Mouse (Mus musculus) left cerebral cortex, adult 9 months (tissue): Measurements from ENCODE around the gene Ap1g2.

Source experiments
- DNase-seq, 2 experiments: peaks; one replicate each; pipeline ENCODE4 v3.0.0; 2022; ENCODE audit warnings: low spot score in 2 of 2

Gene Ap1g2

GRCm38 (mm10) chr14:55105836-55106809 is at the start of gene Ap1g2:
Ap1g2 (minus strand) TSS chr14:55106593.
- DNase-seq, result peak in 1 of 2 experiments; percentile 91

DNA sequence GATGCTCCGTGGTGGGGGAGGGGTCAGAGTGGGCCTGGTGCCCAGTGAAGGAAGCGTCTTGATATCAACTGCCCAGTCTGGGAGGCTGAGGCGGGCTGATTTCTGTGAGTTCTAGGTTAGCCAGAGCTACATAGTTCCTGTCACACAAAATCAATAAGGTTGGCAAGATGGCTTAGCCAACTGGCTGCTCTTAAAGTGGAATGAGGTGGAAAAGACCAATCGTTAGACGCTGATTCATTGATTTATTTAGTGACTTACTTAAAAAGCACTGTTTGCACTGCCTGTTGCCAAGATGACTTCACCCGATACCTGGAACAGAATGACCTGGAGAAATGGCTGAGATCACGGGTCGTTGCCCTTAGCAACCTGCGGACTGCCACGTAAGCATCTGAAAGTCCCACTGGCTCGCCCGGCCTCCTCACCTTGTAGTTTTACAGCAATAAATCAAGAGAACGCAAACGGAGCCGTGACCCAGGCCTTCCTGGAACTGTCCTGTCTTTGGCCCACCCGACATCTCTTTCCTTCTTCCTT is 46.6 kb upstream of the Ap1g2 start:
- DNase-seq, result no peak

GRCm38 (mm10) chr14:55152174-55152573 is 45.8 kb upstream of the Ap1g2 start:
- DNase-seq, result no peak

GRCm38 (mm10) chr14:55150985-55151384 is 44.6 kb upstream of the Ap1g2 start:
- no peak for DNase-seq

DNA sequence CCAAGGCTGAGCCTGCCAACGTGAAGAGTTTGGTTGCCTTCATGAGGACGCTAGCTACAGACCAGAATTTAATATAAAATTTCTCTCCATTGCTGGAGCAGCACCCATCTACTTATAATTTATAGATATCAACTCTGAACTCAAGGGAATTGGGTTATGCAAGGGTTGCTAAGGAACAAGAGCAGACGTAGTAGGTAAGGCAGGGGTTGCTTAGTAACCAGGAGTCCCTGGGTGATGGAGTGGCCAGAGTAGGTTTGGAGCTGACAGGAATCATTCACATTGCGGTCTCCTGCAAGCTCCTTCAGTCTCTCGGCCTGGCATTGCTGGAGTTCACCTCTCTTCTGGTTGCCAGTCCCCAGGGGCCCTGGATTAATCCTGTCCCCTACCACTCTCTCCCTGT is 42.6 kb upstream of the Ap1g2 start:
- no peak for DNase-seq

DNA sequence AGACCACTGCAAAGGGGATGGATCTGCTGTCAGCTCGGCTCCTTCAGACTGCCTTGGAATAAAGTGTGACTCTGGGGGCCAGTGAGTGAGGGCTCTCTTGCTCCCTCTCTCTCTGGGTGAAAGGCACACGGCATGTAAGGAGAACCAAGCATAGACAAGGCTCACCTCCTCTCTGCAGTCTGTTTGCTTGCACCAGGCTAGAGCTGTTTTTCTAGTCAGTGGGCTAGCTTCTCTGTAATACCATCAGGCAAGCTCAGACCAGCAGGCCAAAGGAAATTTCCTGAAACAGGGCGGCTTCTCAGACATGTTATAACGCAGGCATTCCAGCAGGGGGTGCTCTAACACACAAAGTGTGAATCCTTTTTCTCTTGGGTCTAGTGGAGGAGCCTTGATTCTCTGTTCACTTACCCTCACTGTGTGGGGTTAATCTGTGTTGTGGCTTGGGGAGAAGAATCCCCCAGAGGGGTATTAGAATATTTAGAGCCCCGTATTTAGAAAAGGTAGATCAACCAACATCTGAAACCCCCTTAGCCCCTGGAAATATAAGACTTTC is 42.0 kb upstream of the Ap1g2 start:
- peak in 1 of 2 experiments; percentile 72 for DNase-seq

- DNase-seq, result peak in 1 of 2 experiments; percentile 23
Observed at GRCm38 (mm10) chr14:55146829-55147401, 40.5 kb upstream of the Ap1g2 start.

- DNase-seq, result no peak
Observed at GRCm38 (mm10) chr14:55146324-55146723, 39.9 kb upstream of the Ap1g2 start.

GRCm38 (mm10) chr14:55139313-55139712 is 32.9 kb upstream of the Ap1g2 start:
- DNase-seq, result no peak

- no peak for DNase-seq
Observed at GRCm38 (mm10) chr14:55135676-55136075, 29.3 kb upstream of the Ap1g2 start.

- no peak for DNase-seq
Observed at GRCm38 (mm10) chr14:55126521-55126920, 20.1 kb upstream of the Ap1g2 start.

GRCm38 (mm10) chr14:55125711-55126110 is 19.3 kb upstream of the Ap1g2 start:
- DNase-seq, result no peak

DNA sequence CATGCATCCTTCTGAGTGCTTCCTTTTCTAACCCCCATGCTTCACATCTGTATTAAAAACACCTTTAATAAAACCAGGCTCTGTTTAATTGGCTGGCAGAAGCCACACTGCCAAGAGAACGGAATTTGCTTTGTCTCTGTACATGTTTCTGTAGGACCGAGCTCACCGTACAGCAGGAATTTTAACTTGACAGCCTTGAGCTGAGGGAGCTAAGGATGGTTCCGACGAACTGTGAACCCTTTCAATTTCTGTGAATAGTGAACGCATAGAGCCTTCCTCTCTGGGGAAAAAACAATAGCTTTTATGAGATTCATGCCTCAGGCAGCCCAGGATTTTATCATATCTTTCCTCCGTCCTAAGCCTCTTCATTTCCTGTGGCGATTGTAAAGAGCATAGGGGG is 16.0 kb upstream of the Ap1g2 start:
- DNase-seq, result no peak

GRCm38 (mm10) chr14:55121947-55122346 is 15.6 kb upstream of the Ap1g2 start:
- no peak for DNase-seq

DNA sequence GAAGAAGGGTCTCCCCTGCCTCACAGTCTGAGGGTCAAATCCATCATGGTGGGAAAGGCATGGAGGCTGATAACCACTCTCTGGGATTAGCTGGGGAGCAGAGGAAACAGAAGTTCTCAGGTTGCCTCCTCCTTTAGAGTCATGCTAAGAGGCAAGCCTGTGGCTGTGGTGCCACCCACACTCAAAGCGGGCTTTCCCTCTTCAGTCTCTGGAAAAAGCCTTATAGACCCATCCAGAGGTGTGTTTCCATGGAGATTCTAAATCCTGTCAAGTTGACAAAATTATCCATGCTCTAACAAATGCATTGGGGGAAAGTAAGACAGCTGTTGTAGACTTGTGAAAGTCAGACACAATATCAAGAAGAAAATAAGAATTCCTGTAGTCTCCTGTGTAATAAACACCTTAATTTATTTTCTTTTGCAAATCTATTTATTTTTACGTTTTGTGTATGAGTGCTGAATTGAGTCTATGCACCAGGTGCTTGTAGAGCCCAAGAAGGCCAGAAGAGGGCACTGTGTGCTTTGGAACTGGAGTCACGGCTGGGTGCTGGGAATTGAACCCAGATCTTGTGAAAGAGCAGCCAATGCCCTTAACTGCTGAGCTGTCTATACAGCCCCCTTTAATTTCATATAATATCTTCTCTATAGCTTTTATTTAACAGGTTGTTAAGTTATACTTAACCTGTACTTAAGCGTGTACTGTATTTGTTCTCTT is 13.2 kb upstream of the Ap1g2 start:
- no peak for DNase-seq

DNA sequence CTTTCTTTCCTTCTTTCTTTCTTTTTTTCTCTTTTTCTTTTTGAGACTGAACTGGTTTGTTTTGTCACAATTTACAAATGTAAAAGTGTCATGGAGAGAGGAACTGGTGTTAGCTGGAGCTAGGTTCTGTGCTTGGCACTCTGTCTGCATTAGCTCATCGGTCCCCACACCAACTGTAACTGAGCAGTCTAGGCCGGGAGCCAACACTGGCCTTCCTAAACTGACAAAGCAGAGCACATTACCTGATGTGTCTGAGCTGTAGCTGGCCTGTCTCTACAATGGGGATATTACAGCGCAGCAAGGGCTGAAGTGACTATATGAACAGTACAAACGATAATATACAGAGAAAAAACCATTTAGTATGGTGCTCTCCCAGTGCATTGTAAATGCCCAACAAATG is 12.5 kb upstream of the Ap1g2 start:
- DNase-seq, result no peak

DNA sequence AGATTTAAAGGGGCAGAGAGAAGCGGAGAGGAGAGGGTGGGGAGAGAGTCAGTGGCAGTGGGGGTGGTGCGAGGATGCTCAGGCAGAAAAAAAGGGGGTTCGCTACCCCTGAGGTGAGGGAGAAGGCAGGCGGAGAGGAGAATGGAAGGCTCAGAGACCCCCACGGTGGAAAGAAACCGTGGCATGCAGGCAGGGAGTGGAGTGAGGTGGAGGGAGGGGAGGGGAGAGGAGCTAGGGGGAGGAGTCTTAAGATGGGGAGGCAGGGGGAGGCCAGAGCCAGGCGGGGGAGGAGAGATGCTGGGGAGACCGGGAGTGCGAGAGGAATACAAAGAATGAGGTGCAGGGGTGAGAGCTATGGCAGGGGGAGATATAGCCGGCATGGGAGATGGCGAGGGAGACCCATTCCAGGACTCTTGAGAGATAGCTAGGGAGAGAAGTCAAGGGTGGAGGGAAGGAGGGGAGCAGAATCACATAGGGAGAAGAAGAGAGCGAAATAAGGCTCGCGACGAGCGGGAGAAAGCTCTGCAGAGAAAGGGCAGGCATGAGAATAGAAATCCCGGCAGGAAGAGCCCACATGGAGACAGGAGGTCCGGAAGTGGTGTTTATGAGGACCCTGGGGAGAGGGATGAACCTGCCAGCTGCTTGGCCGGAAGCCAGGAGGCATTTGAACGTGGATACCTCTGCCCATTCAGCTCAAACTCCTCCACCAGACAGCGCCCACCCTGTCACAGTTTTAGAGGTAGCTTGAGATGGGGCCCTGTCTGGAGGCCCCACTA is 10.2 kb upstream of the Ap1g2 start, which contains the start of gene Jph4:
Gene Jph4 (minus strand): TSS at position 511 of the 776 bp plus-strand sequence.
- DNase-seq, result peak in 1 of 2 experiments; percentile 75

- no peak for DNase-seq
Observed at GRCm38 (mm10) chr14:55115846-55116245, 9.5 kb upstream of the Ap1g2 start.

DNA sequence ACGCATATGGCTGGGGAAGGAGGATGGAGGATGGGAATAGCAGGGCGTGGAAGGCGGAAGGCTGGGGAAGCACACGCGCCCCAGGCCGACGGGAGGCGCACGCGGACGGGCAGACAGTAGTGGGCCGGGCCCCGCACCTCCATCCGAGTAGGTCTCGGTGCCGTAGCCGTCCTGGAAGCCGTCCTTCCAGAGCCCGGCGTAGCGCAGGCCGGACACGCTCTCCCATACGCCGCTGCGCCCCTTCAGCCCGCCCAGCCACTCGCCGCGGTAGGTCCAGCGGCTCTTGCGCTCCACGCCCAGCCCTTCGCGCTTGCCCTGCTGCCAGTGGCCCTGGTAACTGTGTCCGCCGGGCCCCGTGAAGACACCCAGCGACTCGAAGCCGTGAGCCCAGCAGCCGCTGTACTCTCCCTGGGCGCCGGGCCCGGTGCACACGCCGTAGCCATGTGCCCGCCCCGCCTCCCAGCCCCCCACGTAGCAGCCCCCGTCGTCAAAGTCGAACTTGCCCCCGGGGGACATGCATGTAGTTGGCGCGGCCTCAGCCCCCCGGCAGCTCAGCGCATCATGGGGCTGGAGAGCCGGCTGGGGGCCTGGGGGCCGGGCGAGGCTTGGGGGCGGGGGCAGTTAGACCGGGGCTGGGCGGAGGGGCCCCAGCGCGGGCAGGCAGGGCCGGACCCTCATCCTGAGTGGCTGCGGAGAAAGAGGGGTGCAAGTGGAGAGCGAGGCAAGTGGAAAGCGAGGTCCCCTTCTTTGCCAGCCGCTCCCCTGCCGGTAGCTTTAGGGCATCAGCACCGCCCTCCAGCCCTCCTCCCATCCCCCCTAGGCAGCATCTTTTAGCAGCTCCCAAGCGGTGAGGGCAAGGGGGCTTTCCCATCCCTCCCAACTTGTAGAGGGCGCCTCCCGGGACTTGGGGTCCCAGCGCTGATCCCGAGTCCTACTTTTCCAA is 8.6 kb upstream of the Ap1g2 start:
- DNase-seq, result peak in 1 of 2 experiments; percentile 71
